Mouse (Mus musculus) telencephalon, adult 2 months (tissue): ENCODE measurements around the gene 9330182L06Rik.

Source experiments
- DNase-seq: peaks from one replicate; pipeline ENCODE4 v3.0.0-alpha.2; 2011; ENCODE audit warnings: low read depth, low spot score

9330182L06Rik gene

DNA sequence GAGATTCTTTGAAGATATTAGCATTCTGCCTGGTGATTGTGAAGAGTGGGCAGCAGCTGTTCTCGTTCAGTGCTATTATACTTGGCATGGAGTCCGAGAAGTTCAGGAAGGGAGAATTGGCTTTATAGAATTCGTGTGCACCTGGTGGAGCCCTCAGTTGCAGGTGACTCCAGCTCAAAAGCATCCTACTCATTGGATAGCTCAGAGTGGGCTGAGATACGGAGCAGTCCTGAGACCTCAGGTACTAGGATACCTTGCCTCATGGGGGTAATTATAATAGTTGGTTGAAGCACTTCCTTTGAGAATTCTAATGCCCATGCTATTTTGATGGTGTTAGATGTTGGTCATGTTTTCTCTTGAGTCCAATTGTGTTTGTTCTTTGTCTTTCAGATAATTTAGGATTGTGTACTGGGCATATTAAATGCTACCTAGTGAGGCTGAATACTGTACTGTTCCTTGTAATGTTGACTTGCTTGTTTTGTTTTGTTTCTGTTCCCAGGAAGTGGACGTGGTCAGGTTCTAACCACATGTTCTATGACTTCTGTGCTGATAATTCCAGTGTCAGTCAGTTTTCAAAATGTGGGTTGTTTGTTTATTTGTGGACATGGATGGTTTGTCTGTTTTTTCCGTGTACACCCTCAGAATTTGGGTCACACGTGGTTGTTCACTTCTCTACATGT lies 96.2 kb downstream of the 9330182L06Rik start:
- no peak for DNase-seq

DNA sequence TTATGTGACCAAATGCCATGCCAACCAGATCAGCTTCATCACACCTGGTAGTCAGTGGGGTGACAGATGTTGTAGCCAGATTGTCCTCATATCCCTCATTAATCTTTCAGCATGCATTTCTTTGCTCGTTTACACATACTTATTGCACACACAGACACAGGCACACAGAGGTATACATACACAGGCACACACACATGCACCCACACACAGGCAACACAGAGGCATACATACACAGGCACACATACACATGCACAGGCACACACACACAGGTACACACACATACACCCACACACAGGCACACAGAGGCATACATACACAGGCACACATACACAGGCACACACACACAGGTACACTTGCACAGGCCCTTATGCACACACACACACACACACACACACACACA lies 99.0 kb downstream of the 9330182L06Rik start:
- DNase-seq: no peak

DNA sequence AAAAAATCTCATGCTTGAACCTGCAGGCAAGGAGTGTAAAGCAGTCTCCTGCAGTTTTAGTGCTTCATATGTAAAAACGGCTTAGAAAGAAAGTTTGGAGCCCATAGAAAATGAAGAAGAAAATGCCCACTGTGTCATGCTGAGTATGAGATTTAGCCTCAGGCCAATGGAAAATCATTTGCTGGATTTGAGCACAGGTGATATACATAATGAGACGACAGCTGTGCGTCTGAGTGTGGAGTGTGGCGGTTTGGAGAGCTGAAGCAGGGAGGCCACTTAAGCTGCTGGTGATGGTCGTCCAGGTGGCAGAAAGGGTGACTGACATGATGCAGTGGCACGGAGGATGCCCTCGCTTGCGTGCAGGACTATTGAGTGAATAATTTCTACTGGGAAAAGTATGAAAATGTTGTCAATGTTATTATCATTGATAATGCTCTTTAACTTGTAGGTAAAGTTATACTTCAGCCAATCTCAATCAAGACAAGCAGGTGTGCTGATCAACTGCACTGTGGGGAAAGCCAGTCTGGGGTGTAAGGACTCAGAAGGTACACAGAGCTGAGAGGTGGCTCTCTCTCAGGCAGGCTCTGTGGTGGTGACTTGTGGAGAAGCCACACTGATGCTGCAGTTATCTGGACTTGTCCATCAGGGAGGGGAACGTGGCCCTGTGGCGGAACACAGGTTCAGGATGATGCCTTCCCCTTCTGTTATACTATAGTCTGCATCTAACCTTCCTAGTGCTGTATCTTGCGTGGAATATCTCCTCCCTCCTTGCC lies 102.2 kb downstream of the 9330182L06Rik start:
- DNase-seq: no peak

DNA sequence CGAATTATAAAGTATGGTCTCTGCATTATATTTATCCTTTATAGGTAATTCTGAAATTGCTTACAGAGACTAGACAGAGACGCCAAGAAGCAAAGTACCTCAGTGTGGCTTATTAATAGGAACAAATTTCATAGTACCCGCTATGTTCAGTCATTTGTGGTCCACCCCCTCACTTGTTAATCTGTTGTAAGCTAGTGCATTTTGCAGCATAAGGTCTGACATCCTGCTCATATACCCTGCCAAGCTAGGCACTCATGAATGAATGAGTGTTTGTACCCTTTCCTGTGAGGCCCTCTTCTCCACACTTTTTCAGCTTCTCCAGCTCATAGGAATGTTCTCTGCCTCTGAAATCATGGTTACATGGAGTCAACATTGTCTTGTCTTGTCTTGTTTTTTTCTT lies 105.2 kb downstream of the 9330182L06Rik start:
- DNase-seq: peak; percentile 24

DNA sequence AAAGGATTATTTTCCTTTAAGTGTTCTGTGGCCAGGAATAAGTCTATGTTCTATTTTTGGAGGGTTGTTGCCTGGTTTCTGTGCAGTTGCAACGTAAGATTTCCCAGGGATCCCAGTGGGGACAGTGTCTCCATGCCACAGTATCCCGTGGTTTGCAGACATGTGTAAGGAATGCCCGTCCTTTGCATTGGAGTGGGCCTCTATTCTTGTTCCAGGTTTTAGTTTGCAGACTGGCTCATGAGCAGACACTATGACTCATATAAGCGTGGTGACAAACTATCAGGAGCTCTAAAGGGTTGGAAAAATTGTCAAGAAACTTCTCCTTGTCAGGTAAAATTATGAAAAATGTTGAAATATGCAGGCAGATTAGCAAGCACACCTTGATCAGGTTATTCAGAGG lies 107.4 kb downstream of the 9330182L06Rik start:
- no peak for DNase-seq

DNA sequence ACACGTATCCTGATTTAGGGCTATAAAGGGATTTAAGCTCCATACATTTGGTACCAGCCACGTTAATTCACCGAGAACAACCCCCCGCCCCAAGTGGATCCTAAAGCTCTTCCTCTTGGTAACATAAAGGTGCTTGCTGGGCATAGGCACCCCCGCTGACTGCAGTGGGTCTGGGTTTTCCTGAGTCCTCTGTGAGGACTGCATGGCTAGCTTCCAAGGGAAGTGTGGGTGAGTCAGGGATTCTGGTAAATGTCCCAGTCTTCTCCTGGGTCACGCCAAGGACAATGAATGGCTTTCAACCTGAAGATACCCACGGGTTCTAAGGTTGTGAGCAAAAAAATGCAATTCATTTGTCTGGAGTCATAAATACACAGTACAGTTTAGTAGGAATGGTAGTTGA lies 124.0 kb downstream of the 9330182L06Rik start:
- no peak for DNase-seq

DNA sequence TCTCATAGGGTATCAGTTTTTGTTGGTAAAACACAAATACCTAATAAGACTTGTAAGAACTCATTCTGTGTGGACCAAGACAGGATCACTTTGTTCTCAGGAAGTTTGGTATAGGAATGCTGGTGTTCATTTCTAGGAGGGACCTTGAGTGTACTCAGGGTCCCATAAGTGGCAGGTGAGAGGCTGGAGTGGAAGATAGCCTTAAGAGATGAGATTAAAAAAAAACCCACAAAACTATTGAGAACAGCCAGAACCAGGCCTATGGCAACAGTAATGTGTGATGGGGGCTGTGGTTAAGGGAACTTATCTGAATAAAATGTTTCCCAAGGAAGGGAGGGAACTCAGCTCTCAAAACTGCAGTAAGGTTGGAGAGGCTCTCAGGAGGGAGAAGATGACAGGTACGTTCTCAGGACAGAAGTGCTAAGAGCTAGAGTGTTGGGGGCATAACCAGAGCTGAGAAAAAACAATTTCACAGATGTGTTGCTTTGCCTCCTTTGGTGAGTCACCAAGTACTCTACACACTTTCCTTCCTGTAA lies 126.0 kb downstream of the 9330182L06Rik start:
- no peak for DNase-seq

DNA sequence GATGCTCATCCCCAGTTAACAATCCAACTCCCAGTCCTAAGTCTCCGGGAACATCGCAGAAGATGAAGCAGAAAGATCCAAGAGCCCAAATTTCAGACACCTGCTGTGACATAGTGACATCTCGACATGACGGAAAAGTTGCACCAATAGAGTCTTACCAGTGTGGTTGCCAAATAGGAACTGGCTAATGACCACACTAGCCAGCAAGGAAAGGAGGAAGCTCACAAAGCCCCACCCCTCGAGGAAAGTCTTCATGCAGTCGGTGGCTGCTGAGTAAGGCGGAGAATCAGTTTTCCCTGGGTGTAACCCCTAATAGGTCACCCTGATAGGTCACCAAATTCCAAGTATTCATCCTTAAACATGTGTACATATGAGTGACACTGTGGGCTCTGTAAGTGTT lies 151.2 kb downstream of the 9330182L06Rik start:
- no peak for DNase-seq

DNA sequence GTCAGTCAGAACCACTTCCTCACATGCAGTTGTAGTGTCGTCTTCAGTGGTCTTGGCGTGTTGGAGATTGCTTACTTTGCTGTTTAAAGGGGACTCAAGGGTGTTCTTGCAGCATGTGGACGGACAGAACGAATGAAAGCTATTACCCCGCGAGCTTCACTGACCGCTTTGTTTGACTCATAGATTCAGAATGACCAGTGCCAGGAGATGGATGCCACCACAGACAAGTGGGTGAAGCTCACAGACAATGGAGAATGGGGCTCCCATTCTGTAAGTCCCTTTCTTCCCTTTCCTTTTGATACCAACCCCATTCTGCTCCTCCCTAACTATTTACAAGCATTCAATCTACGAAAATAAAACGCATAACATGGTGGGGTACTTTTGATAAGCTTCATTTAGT lies 151.9 kb downstream of the 9330182L06Rik start:
- peak; percentile 58 for DNase-seq

DNA sequence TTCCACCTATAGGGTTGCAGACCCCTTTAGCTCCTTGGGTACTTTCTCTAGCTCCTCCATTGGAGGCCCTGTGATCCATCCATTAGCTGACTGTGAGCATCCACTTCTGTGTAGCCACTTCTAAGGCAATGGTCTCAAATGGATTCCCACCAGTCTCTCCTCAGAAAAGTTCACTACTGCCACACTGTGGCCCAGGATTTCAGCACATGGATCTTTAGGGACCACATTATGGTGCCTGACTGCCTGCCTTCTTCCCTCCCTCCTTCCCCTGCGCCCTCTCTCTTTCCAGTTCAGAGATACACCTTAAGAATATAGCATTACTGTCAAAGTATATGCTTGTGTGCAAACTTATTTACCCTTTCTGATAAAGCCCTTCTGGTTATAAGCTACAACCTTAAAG lies 154.0 kb downstream of the 9330182L06Rik start:
- no peak for DNase-seq

DNA sequence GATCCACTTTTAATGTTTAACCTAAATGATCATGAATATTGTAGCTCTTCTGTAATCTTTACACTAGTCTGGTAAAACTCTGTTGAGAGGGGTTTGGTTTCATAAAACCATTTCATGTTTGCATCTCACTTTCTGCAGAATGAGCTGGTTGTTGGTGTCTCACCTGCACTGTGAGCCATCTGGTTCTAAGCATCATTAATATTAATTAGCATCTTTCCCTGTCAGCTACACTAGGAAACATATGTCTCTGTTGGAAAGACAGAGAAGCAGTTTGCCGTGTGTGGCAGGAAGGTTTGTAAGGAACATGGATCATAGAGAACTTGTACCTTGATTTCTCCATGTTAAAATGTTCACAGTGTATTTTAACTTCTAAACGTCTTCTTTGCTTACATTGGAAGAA lies 158.5 kb downstream of the 9330182L06Rik start:
- no peak for DNase-seq

DNA sequence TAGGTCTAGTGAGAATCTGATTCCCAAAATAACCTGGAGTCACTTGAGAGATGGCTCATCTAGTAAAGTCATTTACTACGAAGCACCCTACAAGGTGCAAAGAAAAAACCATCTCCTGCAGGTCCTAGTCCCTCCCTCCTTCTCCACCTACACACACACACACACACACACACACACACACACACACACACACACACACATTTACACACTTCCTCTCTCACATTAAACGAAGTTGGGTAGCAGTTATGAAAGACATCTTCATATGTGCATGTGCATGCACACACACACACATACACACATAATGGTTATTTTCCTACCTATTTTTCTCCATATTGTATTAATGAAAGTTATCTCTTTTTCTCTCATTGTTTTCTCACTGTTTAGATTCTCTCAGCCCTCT lies 161.2 kb downstream of the 9330182L06Rik start:
- DNase-seq: no peak

DNA sequence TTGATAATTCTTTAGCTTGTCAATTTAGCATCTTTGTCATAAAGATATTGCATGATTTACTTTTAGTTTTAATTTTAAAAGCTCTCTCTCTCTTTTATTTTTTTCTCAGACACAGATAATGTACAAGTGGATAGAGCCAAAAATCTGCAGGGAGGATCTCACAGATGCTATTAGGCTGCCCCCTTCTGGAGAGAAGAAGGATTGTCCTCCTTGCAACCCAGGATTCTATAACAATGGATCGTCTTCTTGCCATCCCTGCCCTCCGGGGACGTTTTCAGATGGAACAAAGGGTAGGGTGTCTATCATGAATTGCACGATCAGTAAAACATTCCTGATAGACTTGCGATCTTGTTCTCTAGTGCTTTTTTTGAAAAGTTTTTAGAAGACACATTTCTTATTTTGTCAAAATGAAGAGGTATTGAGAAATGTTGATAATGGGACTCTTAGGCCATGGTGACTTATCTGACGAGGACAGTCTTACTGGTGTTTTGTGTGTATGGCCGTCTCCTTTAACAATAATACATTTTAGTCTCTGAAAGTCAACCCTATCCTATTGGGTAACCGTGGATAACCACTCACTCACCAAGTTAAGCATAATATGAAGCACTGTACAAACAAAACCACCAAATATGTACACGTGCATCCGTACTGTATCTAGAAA lies 161.8 kb downstream of the 9330182L06Rik start:
- peak; percentile 61 for DNase-seq

DNA sequence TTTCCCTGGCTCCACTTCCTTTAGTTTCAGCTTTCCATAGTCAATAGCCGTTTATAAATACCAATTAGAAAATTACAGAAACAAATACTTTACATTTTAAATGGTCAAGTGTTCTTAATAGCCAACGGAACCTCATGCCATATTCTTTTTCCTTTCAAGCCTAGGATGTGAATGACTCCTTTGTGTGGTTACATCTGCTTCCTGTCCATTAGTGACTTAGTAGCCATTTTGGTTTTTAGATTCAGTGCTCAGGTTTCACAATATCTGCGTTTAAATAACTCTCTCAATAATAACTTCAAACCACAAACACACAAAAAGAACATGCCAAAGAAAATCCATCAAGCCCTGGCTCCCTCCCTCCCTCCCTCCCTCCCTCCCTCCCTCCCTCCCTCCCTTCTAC lies 162.8 kb downstream of the 9330182L06Rik start:
- no peak for DNase-seq

DNA sequence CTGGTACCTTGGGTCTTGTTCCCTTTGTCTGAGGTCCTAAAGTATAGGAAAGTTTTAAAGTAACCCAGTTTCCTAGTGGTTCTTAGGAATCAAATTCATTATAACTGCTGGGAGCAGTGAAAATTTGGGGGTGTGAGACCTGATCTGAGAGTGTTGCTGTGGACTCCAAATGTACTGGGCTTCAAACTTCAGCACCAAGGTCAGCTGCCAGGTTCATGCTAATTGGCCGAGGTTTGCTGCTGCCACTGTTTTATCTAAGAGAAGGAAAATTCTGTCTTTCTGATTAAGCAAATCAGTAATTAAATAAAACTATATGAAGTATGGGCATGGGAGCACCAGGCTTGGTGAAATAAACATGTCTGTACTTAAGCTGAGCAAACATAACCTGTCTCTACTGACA lies 180.2 kb downstream of the 9330182L06Rik start:
- DNase-seq: no peak

DNA sequence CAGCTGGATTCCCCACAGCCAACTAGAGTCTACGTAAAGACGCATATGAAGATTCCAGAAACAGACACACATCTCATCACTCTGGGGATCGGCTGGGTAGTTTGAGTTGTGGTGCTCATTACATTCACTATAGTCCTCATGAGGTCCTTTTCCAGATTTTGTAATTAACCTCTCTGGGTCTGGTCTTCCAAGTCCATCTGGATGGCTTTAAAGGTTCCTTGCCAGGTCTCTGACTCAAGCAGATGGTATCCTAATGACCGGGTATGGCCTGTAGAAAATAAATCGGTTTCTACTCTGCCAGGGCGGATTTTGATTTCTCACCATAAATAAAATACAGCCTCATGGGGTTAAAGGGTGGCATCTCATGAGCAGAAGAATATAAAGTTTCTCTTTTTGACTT lies 183.0 kb downstream of the 9330182L06Rik start:
- DNase-seq: no peak

DNA sequence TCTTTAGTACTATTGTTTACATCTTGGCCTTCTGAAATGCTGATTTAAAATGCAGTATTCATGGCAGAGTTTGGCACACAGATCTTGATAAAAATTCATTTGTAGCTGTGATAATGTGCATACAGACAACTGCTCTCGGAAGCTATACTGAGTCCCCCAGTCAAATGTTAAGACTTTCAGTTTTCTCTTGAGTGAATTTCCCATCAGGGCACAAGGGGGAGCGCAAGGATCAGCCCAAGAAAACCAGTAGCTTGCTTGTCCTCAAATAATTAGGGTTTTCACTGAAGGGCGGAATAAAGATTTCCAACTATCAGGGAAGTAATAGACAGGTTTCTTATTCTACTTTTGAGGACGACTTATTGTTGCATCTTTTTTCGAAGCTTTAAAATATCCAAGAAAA lies 183.7 kb downstream of the 9330182L06Rik start:
- DNase-seq: peak; percentile 17

DNA sequence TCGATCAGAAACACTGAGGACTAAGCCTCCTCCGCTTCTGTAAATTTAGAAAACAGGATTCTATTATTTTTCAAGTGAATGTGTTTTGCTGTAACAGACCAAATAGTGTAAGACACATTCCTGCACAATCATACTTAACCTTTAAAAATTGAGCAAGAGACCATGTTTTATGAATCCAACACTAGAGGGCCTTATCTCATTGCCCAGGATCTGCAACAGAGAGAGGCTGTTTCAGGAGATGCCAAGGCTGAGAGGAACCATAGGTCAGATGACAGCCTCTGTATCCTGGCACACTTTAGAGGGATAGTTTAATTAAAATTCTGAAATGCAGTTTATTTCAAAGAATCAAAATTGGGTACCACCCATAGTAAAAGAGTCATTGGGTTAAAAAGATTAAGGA lies 187.4 kb downstream of the 9330182L06Rik start:
- DNase-seq: peak; percentile 15

DNA sequence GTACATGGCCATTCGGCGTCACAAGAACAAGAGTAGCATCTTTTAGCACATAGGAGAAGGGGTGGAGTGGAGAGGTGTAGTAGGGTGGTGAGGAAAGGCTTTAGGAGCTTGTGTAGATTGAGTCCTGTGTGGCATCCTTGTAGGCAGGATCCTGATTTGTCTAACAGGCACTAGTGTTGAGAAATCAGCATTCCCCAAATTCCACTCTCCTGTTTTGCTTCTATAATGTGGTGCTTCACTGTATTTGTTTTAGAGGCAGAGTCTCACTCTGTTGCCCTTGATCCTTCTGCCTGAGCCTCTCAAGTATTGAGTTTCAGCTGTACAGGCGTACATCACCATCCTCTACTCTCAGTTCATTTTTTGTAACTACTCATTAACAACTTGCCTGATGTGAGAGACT lies 211.7 kb downstream of the 9330182L06Rik start:
- no peak for DNase-seq

DNA sequence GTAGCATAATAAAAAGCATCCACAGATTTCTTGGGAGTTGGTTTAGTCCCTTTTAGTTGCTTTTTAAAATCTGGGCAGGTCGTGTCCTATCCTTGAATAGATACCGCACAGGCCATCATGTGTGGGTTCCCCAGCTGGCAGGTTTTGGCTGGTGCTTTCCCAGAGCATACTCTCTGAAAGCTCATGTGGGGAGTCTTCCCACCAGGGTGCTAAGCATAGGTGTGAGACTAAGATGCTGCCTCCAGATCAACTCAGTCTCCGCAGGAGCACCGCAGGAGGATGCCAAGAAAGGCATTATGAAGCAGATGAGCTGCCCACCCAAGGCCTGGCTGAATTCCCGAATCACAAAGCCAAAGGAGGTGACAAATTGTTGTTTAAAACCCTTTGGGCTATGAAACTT lies 229.5 kb downstream of the 9330182L06Rik start:
- peak; percentile 87 for DNase-seq

DNA sequence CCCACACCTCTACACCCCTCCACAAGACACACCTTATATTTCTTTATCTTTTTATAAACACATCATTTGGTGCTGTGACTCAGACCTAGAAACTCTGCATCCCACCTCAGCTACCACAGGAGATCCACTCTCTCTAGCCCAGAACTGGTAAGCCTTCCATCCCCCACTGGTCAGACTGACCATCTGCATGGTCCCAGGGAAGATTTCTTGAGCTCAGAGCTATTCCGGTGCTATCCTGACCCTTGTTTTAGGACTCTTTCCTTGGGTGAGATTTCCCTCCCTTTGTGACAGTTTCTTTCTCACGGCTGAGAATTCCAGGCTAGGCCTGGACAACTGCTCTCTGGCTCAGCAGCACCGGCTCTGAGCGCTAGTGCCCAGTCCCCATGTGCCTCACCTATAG lies 231.3 kb downstream of the 9330182L06Rik start:
- DNase-seq: no peak

DNA sequence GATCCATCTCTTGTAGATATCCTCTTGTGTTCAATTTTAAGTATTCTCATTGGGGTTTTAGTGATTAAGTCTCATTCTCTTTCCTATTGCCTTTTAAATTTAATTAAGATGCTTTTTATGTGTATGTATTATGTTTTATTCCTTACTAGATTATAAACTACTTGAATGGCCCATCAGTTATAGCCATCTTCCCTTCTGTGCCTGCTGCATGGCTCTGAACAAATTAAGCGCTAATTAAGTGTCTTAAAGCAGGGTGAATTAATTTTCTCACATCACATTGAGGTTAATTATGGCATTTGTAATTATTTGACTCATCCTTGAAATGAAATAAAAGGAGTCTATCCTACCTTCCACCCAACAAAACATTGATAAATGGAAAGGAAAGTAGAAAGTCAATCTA lies 245.1 kb downstream of the 9330182L06Rik start:
- DNase-seq: no peak

DNA sequence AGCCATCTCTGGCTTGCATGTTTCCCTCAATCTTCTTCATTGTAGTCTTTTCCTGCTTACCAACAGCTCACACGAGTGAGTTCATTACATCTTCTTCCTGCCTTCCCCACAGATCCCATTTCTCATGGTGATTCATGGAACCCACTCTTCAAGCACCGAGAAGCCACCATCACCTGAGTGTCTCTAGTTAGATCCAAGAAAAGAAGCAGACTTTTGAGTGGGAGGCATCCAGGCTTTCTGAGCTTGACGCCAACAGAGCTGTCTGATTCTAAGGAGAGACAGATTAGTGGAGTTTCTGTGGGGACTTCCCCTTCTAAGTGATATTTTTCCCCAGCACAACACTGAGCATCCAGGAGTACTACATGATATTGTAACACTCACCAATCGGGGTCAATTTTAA lies 259.6 kb downstream of the 9330182L06Rik start:
- peak; percentile 39 for DNase-seq
